Mouse (Mus musculus) mouse embryonic stem cell (cell line): ENCODE measurements around the gene Olfr1130.
"Not testable (repeated sequence)": the region's sequence is repeated elsewhere in the genome, so short reads cannot be mapped to it uniquely, and the experiment has no call there.

Experiments used
- in situ Hi-C, 2 experiments: fragments of 300-500 bp; cut with MboI; formaldehyde crosslinking; loops; 1 replicate in 1 of 2; 3 replicates in 1 of 2; pipeline ENCODE4 v1.14.3; 2019 to 2020; ENCODE audit warnings: low sequenced_read_pairs in 2 of 2, low pct_unique_long_range_greater_than_20kb in 1 of 2, mixed read lengths in 1 of 2; ENCODE audit not compliant: unreplicated experiment in 1 of 2

Gene Olfr1130

GRCm38 (mm10) chr2:87605912-87606311, at the start of gene Olfr1130:
Olfr1130 (plus strand) TSS chr2:87606212.
- in situ Hi-C loops = not testable (repeated sequence)

- in situ Hi-C loops = not testable (repeated sequence)
These were observed 32.4 kb upstream of the Olfr1130 start, which contains the start of gene Olfr1129 for GRCm38 (mm10) chr2:87573602-87574001. Olfr1129 (plus strand) TSS chr2:87573902.

- in situ Hi-C loops = loop anchor here in 1 of 2 experiments (10.0 kb wide), 1 partner anchor 152 kb away; no protein-coding TSS in a partner anchor
These were observed 20.8 kb downstream of the Olfr1130 start, which contains the start of gene Olfr1131 for GRCm38 (mm10) chr2:87626804-87627203. Olfr1131 (plus strand) TSS chr2:87627104.

- in situ Hi-C loops = no loop called here
These were observed 31.4 kb downstream of the Olfr1130 start, which contains the start of gene Olfr1132 for GRCm38 (mm10) chr2:87637435-87637834. Olfr1132 (minus strand) TSS chr2:87637535.

- in situ Hi-C loops = no loop called here
These were observed 36.4 kb downstream of the Olfr1130 start for GRCm38 (mm10) chr2:87642441-87642840.

GRCm38 (mm10) chr2:87647274-87647673, 41.3 kb downstream of the Olfr1130 start, which contains the start of gene Olfr1133:
Olfr1133 (minus strand) TSS chr2:87647374.
- in situ Hi-C loops = no loop called here

GRCm38 (mm10) chr2:87658360-87658759, 52.3 kb downstream of the Olfr1130 start, which contains the start of gene Olfr1134:
Olfr1134 (minus strand) TSS chr2:87658460.
- in situ Hi-C loops = no loop called here
